In the genomic region with DNA sequence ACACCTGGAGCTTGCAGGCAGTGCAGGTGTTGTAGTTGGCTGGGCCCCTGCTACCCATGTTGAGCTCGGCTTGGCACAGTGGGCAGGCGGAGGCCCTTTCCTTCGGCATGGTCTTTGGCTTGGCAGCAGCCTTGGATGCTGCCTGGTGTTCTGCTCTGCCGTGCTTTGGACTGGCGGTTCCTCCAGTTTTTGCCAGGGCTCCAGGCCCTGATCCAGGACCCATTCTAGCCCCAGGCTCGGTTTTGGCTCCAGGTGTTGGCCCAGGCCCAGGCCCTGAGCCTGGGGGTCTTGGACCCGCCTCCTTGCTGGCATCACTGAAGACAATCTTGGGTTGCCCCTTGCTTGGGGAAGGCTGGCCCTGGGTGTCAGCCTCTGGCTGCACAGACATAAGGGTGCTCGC, we compare ENCODE assay signal across 33 mouse cellular contexts. TPM values are rescaled to one million over a fixed set of nuclear protein-coding genes. Genes with fewer than 3 reads are reported as not detected.
DNase-seq lines count a peak whose midpoint lies in the region; ATAC-seq and TF ChIP-seq lines count a peak whose summit lies in the region.
"Had no signal": no experiment of that assay in that cellular context is flagged by ENCODE, and none has a peak within 500 bp of the region (broad histone marks: within the 10 kb centered on the region; RNA-seq: fewer than 3 reads in every experiment).

No protein-coding gene starts in this region.

- no peaks in the 10 kb centered on the region for H3K36me3 ChIP-seq in E14TG2a.4 (ENCODE audit: insufficient read depth, low read length)
- H3K36me3 ChIP-seq in intestine, postnatal 0 days (ENCODE audit: control insufficient read depth, insufficient read depth), result no peaks in the 10 kb centered on the region
- no peaks in the 10 kb centered on the region; the same call in 1 of the 2 replicates for H3K36me3 ChIP-seq in midbrain, embryonic 11.5 days (ENCODE audit: control insufficient read depth, insufficient read depth, low read length)
- H3K36me3 ChIP-seq: embryonic facial prominence, embryonic 13.5 days; G1E; limb, embryonic 15.5 days had no signal

- H3K27me3 ChIP-seq in E14TG2a.4 (ENCODE audit: insufficient read depth, low read length), result peaks cover 27% of the 10 kb centered on the region
- H3K27me3 ChIP-seq in intestine, postnatal 0 days (replicated peaks; ENCODE audit: control insufficient read depth, insufficient read depth, low read length), result no peaks in the 10 kb centered on the region
- no peaks in the 10 kb centered on the region for H3K27me3 ChIP-seq in midbrain, embryonic 11.5 days (ENCODE audit: control insufficient read depth, insufficient read depth, low read length)
- H3K27me3 ChIP-seq: embryonic facial prominence, embryonic 13.5 days; limb, embryonic 15.5 days; neural tube, embryonic 15.5 days had no signal

- peak overlapping the region; percentile 48 for H3K4me2 ChIP-seq in intestine, postnatal 0 days (replicated peaks; ENCODE audit: low read depth)
- H3K4me2 ChIP-seq in midbrain, embryonic 11.5 days, result no peak overlapping the region
- H3K4me2 ChIP-seq: embryonic facial prominence, embryonic 13.5 days; limb, embryonic 15.5 days; neural tube, embryonic 15.5 days had no signal

- H3K4me3 ChIP-seq in layer of hippocampus, adult 2 months, result no peak overlapping the region
- H3K4me3 ChIP-seq in E14TG2a.4 (replicated peaks; ENCODE audit: low read length), result peak overlapping the region; percentile 70
- no peak overlapping the region for H3K4me3 ChIP-seq in intestine, postnatal 0 days (ENCODE audit: low read depth, low read length)
- H3K4me3 ChIP-seq in midbrain, embryonic 11.5 days (ENCODE audit: low read depth, low read length), result no peak overlapping the region
- H3K4me3 ChIP-seq: embryonic facial prominence, embryonic 13.5 days; erythroblast, embryonic 14.5 days; limb, embryonic 15.5 days; neural tube, embryonic 15.5 days had no signal

- H3K4me1 ChIP-seq in E14TG2a.4 (replicated peaks; ENCODE audit: low read depth, low read length), result peaks cover 9% of the 10 kb centered on the region
- peaks cover 17% of the 10 kb centered on the region for H3K4me1 ChIP-seq in intestine, postnatal 0 days (replicated peaks; ENCODE audit: control insufficient read depth, insufficient read depth, low read length)
- no peaks in the 10 kb centered on the region for H3K4me1 ChIP-seq in midbrain, embryonic 11.5 days (ENCODE audit: control insufficient read depth, insufficient read depth, low read length)
- H3K4me1 ChIP-seq: neural tube, embryonic 15.5 days had no signal

- DNase-seq in cerebellum, adult 11-12 months, result peak; percentile 65
- DNase-seq in cerebellum, postnatal 36 days, result no peak
- no peak for DNase-seq in layer of hippocampus, adult 2 months (ENCODE audit: low spot score in 2 of 2)
- no peak for DNase-seq in layer of hippocampus, adult 9-11 months
- no peak for DNase-seq in midbrain, embryonic 11.5 days (ENCODE audit: low spot score, missing footprints)
- DNase-seq in T-cell, adult 2 months (ENCODE audit: low spot score), result no peak
- DNase-seq: adrenal gland, postnatal 14 days; gastrocnemius, postnatal 14 days; heart, postnatal 14 days; kidney, adult 2 months; kidney, postnatal 36 days; layer of hippocampus, postnatal 36 days; lung, adult 2 months; lung, postnatal 10 days; midbrain, embryonic 14.5 days; right cerebral cortex, postnatal 4 days; thymus, adult 18-20 months; thymus, postnatal 25 days had no signal

- WGBS in intestine, postnatal 0 days, result 92% methylated on average over 8 of the region's 8 CpGs
- 93% methylated on average over 8 of the region's 8 CpGs for WGBS in midbrain, embryonic 11.5 days

- peak overlapping the region; percentile 57; the same call in 1 of the 2 replicates for H3K27ac ChIP-seq in layer of hippocampus, adult 2 months
- H3K27ac ChIP-seq in intestine, postnatal 0 days (ENCODE audit: low read depth, low read length), result peak overlapping the region; percentile 92
- no peak overlapping the region for H3K27ac ChIP-seq in midbrain, embryonic 11.5 days (ENCODE audit: low read depth, low read length)
- H3K27ac ChIP-seq: embryonic facial prominence, embryonic 13.5 days; limb, embryonic 15.5 days; liver, embryonic 14.5 days; macrophage; neural tube, embryonic 15.5 days had no signal

- no peak for TF ChIP-seq CTCF in layer of hippocampus, adult 2 months (conservative IDR thresholded peaks at IDR 0.05)
- TF ChIP-seq CTCF in E14TG2a.4 (conservative IDR thresholded peaks at IDR 0.05; ENCODE audit: low read length), result no peak
- TF ChIP-seq CTCF in intestine, postnatal 0 days (IDR thresholded peaks at IDR 0.05; ENCODE audit: low read depth), result no peak

- H3K9me3 ChIP-seq in E14TG2a.4 (ENCODE audit: low read length), result no peaks in the 10 kb centered on the region
- H3K9me3 ChIP-seq in intestine, postnatal 0 days (ENCODE audit: control insufficient read depth), result no peaks in the 10 kb centered on the region
- H3K9me3 ChIP-seq in midbrain, embryonic 11.5 days (ENCODE audit: control insufficient read depth, low read length), result no peaks in the 10 kb centered on the region
- H3K9me3 ChIP-seq: embryonic facial prominence, embryonic 13.5 days; G1E; limb, embryonic 15.5 days; neural tube, embryonic 15.5 days had no signal

- no peak for ATAC-seq in intestine, postnatal 0 days
- no peak for ATAC-seq in midbrain, embryonic 11.5 days (ENCODE audit: low FRiP score)
- ATAC-seq: forebrain, embryonic 16.5 days had no signal

- peak overlapping the region; percentile 34 for H3K9ac ChIP-seq in intestine, postnatal 0 days (ENCODE audit: low read depth, low read length)
- H3K9ac ChIP-seq in midbrain, embryonic 11.5 days (ENCODE audit: low read length), result no peak overlapping the region
- H3K9ac ChIP-seq: embryonic facial prominence, embryonic 13.5 days; limb, embryonic 15.5 days; liver, embryonic 14.5 days; neural tube, embryonic 15.5 days had no signal

RNA-seq across cellular contexts. Expression of a gene that starts 31.3 kb away (rescaled TPM):
- 10 to 100 TPM; 35.3 to 37.0 TPM for total RNA-seq in layer of hippocampus, adult 2 months (2021)
- 82.6 and 98.4 TPM in 2 replicates for polyA plus RNA-seq in intestine, postnatal 0 days (2015; fragmentation: Nextera tagmentation; extraction: Ambion mirVana)
- polyA plus RNA-seq in midbrain, embryonic 11.5 days (2014; fragmentation: Nextera tagmentation; extraction: Ambion mirVana), result 53.0 and 67.3 TPM in 2 replicates

RNA-seq across cellular contexts. Expression of a gene that starts 42.6 kb away (rescaled TPM):
- total RNA-seq in layer of hippocampus, adult 2 months (2021), result 100 to 1,000 TPM in 1 of 2 experiments, 10 to 100 TPM in 1; 95.7 to 111 TPM
- 17.2 and 18.2 TPM in 2 replicates for polyA plus RNA-seq in intestine, postnatal 0 days (2015; fragmentation: Nextera tagmentation; extraction: Ambion mirVana)
- polyA plus RNA-seq in midbrain, embryonic 11.5 days (2014; fragmentation: Nextera tagmentation; extraction: Ambion mirVana), result 27.2 and 29.2 TPM in 2 replicates

RNA-seq across cellular contexts. Expression of a gene that starts 45.5 kb away (rescaled TPM):
- total RNA-seq in layer of hippocampus, adult 2 months (2021), result not detected
- 0.78 and 0.84 TPM in 2 replicates for polyA plus RNA-seq in intestine, postnatal 0 days (2015; fragmentation: Nextera tagmentation; extraction: Ambion mirVana)
- polyA plus RNA-seq in midbrain, embryonic 11.5 days (2014; fragmentation: Nextera tagmentation; extraction: Ambion mirVana), result 0.47 and 0.78 TPM in 2 replicates
- total RNA-seq: gastrocnemius, postnatal 14 days; layer of hippocampus, adult 8-10 months; layer of hippocampus, postnatal 36 days; left cerebral cortex, postnatal 14 days; megakaryocyte-erythroid progenitor cell, adult 5-6 weeks; monocyte, adult 5-6 weeks had no signal
- polyA plus RNA-seq: forebrain, embryonic 16.5 days; heart, embryonic 14.5 days; midbrain, embryonic 14.5 days; neural tube, embryonic 15.5 days had no signal
